Mouse (Mus musculus): ENCODE data around the gene Cemip.

The Cemip gene

DNA sequence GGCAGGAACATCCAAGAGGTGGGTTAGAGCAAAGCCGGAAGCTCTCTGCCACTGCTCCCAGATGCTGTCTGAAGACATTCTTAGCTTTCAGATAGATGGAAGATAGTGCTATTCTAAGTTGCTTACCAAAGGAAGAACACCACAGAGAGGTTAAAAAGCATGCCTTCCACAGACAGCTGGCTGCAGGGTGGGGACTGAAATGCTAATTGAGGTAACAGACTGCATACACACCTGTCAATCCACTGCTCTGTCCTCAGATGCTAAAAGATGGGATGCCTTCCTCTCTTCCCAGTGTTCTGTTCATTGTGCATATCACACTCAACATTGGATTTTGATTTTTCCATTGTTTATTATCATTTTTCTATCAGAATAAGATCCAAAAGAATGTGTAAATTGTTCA, 11.8 kb upstream of the Cemip start:
- in situ Hi-C loops (cut with MboI, MseI): no loop called here

DNA sequence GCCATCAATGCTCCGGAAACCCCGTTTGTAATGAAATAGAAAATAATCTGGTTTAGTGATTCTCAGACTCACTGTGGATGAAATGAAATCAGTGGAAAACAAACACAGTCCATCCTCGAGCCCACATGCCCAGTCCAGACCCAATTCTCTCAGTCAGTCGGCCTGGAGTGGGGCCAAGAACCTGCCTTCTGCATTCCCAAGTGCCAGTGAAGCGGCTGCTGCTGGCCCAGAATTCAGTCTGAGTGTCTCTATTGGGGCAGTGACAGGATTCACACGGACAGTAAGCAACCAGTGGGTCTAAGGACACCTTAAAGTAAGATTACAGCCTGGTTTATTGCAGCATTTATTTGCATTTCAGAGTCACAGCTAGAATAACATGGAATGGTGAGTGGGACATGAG, 10.2 kb upstream of the Cemip start:
- in situ Hi-C loops (cut with MboI, MseI): no loop called here

GRCm38 (mm10) chr7:84090793-84091192, 4.5 kb upstream of the Cemip start:
- in situ Hi-C loops (cut with MboI, MseI): no loop called here

GRCm38 (mm10) chr7:84089777-84090176, 3.5 kb upstream of the Cemip start:
- in situ Hi-C loops (cut with MboI, MseI): loop anchor here (5.0 kb wide), 2 partner anchors 188 to 268 kb away; no protein-coding TSS in a partner anchor

GRCm38 (mm10) chr7:84088971-84089370, 2.7 kb upstream of the Cemip start:
- in situ Hi-C loops (cut with MboI, MseI): loop anchor here (5.0 kb wide), 2 partner anchors 188 to 268 kb away; no protein-coding TSS in a partner anchor

- in situ Hi-C loops (cut with MboI, MseI): loop anchor here (5.0 kb wide), 2 partner anchors 189 to 269 kb away; no protein-coding TSS in a partner anchor
Measured at GRCm38 (mm10) chr7:84088191-84088590, 1.9 kb upstream of the Cemip start.

DNA sequence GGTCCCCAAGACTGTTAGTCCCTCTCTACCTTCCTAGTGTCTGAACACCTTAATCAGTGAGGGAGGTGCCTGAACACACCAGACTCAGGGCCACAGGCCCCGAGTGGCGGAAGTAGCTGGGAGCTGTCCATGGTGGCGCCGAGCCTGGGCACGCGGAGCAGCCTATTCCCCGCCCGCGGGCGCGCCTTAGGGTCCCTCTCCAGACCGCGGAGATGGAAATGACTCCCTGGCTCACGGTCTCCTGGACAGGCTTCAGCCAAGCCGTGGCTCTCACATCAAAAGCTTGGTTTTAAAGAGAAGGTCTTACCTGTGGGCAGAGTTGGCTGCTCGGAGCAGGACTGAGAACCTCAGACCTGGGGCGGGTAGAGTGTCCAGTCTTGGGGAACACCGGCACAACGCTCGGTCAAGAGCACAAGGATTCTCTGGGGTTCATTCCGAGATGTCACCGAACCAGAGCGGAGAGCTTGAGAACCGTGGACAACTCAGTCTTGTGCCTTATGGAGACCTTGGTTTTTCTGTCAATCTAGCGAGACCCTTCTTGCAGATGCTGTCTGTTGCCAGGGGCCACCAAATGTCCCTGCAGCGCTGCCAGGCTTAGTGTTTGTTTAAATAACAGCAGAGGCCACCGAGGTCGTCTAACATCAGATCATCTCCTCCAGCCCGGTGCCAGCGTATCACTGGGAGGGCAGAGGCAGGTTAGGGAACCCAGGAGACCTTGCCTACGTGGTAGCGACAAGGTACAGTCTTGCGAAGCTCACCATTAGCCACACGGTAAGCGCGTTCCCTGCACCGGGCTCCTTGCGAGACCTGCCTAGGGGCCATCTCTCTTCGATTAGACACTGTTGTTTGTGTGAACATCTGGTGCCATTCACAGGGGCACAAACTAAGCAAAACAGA, 1.0 kb downstream of the Cemip start:
- in situ Hi-C loops (cut with MboI, MseI): loop anchor here (5.0 kb wide), 2 partner anchors 192 to 272 kb away; no protein-coding TSS in a partner anchor

DNA sequence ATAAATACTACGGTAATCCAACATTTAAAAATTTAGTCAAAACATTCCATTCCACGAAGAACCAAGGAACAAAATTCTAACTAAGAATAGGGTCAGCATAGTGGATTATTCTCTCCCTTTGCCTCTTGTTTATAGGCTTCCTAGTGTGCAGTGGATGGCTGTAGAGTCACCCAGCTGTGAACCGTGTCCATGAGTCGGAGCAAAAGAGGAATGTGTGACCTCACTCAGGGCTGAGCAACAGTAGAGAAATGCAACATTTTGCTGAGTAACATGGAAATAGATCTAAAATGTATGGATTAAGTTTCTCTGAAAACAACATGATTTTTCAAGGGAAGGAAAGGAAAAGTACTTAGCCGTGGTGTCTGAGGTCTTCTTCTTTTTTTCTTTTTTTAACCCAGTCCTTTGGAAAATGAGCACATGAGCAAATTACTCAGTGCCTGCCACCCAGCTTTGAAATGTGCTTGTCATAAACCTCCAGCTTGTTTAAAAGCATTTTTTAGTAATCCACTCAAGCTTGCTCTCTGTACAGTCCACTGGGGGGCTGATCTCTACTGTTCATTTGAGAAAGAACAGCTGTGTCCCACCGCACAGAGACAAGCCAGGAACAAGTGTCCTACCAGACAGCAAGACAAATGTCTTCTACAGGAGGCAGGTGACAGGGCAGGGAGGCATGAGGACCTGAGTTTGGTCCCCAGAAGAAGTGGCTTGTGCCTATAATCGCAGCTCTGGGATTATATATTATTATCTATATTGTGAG, 8.9 kb downstream of the Cemip start:
- in situ Hi-C loops (cut with MboI, MseI): no loop called here

DNA sequence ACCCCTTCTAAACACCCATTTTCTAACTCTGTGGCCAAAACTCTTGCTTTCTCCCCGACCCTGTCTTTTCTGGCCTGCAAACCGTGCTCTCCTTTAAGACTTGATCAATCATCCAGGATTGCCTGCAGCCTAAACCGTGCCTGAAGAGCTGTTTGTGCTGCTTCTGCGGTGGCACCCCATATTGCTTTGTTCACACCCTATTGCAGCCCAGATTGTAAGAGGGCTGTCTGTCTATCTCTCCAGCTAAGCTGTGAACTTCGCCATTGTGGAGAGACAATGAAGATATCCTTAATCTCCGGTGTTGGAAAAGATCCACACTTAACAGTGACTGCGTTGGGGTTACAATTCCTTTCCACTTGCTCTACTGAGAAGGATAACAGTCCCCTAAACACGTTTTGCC, 12.0 kb downstream of the Cemip start:
- in situ Hi-C loops (cut with MboI, MseI): no loop called here

DNA sequence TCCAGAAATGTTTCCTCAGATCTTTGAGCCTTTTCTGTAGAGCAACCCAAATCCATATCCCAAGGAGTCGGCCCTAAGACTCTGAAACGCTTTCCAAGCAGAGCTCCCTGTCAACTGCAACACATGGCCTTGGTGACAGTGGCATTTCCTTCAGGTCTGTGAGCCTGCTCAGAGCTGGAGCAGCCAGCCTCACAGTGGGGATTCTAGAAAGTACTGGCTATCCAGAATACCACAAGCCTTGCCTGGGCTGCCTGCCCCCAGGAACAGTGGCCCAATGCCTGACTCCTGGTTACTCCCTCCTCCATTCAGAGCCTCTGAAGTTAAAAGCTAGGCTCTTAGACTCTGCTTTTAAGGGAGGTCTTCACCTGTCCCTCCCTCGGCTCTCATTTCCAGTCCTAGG, 12.4 kb downstream of the Cemip start:
- in situ Hi-C loops (cut with MboI, MseI): no loop called here

DNA sequence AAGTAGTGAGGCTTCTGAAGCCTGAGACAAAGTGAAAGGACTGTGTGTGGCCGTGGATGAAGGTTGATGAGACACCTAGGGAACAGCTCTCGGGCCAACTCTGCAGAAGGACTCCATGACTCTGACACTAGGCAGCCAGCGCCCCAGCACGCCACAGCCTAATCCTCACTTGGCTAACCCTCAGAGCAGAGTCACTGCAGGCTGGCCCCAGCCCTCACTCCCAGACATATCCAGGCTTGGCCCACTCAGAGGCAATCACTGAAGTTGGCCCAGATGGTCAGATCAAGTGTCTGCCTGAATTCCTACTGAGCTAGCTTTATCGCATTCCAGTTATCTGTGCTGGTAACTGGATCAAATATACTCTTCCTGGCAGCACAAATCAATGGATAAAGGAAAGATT, 17.4 kb downstream of the Cemip start:
- in situ Hi-C loops (cut with MboI, MseI): no loop called here

- in situ Hi-C loops (cut with MboI, MseI): no loop called here
Measured at GRCm38 (mm10) chr7:84059799-84060198, 26.5 kb downstream of the Cemip start.

DNA sequence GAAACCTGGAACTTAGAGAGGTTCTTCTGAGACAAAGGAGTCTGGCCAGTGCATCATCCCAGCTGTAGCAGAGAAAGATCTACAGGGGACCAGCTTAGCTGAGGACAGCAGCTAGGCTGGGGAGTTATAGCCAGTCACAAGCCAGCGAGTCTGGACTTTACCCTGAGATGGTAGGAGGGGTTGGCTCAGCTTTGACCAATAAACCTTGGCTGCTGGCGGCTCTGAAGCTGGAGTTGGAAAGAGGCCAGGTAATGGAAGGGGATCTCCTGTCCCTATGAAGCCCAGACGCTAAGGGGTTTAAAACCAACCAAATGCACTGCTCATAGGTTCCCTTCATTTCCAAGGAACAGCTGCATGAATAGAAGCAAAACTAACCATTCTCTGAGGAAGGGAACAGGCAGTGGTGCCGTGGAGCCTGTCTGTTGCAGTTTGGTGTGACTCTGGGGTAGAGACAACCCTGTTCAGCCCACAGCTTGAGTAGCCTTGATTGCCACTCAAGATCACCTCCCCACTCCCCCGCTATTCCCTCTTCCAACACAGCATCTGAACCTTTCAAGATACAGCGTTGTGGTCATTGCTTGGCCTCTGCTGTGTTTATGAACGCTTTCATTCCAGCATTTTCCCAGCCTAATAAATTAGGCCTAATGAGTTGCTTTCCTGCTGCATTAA, 30.2 kb downstream of the Cemip start:
- in situ Hi-C loops (cut with MboI, MseI): no loop called here

- in situ Hi-C loops (cut with MboI, MseI): no loop called here
Measured at GRCm38 (mm10) chr7:84053856-84054255, 32.4 kb downstream of the Cemip start.

DNA sequence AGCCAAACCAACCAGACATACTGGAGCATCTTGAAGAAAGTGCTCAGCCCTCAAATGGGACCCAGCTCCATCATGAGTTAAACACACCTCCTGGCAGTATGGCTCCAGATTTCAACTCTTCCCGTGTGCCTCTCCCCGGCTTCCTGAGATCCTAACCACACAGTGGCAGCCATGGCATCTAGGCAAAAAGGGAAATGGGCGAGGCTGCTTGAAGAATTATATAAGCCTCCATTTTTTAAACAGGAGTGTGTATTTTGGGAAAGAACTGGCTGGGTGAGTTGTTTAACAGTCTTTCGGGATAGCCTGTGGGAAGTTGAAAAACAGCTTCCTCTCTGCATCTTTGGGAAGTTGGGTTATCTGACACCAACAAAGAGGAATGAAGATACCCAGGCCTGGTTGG, 34.9 kb downstream of the Cemip start:
- in situ Hi-C loops (cut with MboI, MseI): no loop called here

DNA sequence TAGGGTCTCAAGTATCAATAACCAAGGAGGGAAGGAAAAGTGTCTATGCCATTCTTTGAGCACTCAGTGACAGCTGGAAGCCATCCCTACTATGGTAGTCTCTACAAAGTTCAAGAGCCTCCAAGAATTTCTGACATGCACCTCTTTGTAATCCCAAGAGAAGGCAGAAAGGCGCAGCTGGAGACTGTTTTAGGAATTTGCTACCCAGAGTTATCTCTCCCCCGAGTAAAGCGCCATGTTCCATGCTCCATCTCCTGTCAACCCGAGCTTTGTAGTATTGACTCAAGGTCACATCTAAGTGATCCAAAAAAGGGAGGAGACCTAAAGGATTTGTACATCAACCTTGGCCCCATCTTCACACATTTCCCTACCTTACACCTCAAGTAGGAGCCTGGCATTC, 40.8 kb downstream of the Cemip start:
- in situ Hi-C loops (cut with MboI, MseI): no loop called here

DNA sequence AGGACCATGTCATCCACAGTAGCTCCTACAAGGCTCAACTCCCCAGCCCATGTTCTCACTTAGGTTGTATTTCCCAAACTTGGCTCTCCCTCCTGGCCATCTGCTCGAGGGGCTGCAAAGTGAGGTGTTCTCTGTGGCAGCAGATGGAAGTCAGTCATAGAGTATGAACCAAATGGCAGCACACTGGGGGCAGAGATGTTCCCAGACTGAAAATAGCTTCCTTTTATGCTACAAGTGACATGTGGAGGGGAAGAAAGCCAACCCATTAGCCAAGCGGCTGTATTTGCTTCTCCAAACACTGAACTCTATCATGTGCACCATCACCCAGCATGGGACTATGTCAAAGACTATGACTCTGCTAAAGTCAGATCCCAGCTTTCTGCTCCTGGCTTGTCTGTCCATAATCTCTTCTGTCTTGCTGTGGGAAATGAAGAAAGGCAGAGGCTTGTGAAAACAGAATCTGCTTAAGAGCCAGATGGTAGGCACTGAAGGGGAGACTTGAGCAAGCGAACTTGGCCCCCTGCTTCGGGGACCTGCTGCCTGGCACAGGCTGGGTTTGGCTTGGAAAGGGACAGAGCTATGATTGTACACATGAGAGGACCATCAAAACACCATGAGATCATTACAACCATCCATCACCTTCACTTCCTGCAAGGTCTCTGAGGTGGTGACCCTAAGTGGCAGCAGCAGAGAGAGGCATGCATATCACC, 41.6 kb downstream of the Cemip start:
- in situ Hi-C loops (cut with MboI, MseI): no loop called here

- in situ Hi-C loops (cut with MboI, MseI): no loop called here
Measured at GRCm38 (mm10) chr7:84042726-84043125, 43.6 kb downstream of the Cemip start.

- in situ Hi-C loops (cut with MboI, MseI): no loop called here
Measured at GRCm38 (mm10) chr7:84039856-84040522, 46.3 kb downstream of the Cemip start.

DNA sequence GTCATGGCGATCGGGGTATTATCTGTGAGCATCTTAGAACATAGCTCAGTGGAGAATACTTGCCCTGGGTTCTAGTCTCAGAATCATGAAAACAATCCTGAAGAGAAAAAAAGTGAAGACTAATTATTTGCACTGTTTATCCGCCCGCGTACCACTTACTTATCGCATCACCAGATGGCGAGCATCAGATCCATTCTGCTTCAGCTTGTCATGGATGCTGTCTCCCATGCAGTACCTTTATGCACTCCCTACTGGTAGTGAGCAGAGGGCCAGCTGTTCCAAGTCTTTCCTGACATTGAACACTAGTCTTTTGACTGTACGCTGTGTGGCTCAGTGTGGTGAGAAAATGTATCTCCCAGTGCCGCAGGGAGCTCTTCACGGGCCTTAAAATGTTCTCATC, 47.7 kb downstream of the Cemip start:
- in situ Hi-C loops (cut with MboI, MseI): no loop called here

GRCm38 (mm10) chr7:84032831-84033230, 53.5 kb downstream of the Cemip start:
- in situ Hi-C loops (cut with MboI, MseI): no loop called here
